Mouse (Mus musculus) embryonic facial prominence, embryonic 14.5 days (tissue): ENCODE results near the gene Mcm10. TPM values are rescaled to one million over a fixed set of nuclear protein-coding genes. Genes with fewer than 3 reads are reported as not detected.

Source experiments
- ATAC-seq: fragments of 200-750 bp; cut with Nextera tagmentation; 2 replicates; pipeline ENCODE4 v1.8.0; 2017; ENCODE audit warnings: low read depth, moderate number of reproducible peaks, moderate TSS enrichment
- DNase-seq: peaks from one replicate; pipeline ENCODE4 v3.0.0-alpha.2; 2015; ENCODE audit warnings: low spot score
- H3K27ac ChIP-seq: fragments of 300-500 bp; sonication (generic); replicated peaks from 2 replicates; pipeline ENCODE4 v1.5.1; 2014; ENCODE audit warnings: low read depth, mild to moderate bottlenecking, low read length, moderate library complexity
- H3K27me3 ChIP-seq: fragments of 300-500 bp; sonication (generic); replicated peaks from 2 replicates; pipeline ENCODE4 v1.6.1; 2014; ENCODE audit warnings: low read length; ENCODE audit not compliant: control insufficient read depth, insufficient read depth
- H3K36me3 ChIP-seq: fragments of 300-500 bp; sonication (generic); 2 replicates; pipeline ENCODE4 v1.6.1; 2014; ENCODE audit warnings: low read length, mixed read lengths; ENCODE audit not compliant: control insufficient read depth, insufficient read depth
- H3K4me1 ChIP-seq: fragments of 300-500 bp; sonication (generic); 2 replicates; pipeline ENCODE4 v1.6.1; 2014; ENCODE audit warnings: antibody characterized with exemption, low read length; ENCODE audit not compliant: control insufficient read depth, insufficient read depth
- H3K4me2 ChIP-seq: fragments of 300-500 bp; sonication (generic); 2 replicates; pipeline ENCODE4 v1.6.1; 2014; ENCODE audit warnings: low read depth, mild to moderate bottlenecking, low read length, moderate library complexity, mixed read lengths
- H3K4me3 ChIP-seq: fragments of 300-500 bp; sonication (generic); 2 replicates; pipeline ENCODE4 v1.5.1; 2014; ENCODE audit warnings: low read depth, mild to moderate bottlenecking, low read length
- H3K9ac ChIP-seq: fragments of 300-500 bp; sonication (generic); 2 replicates; pipeline ENCODE4 v1.6.1; 2014; ENCODE audit warnings: low read depth, mild to moderate bottlenecking, low read length, moderate library complexity, mixed read lengths
- H3K9me3 ChIP-seq: fragments of 300-500 bp; sonication (generic); 2 replicates; pipeline ENCODE4 v1.6.1; 2016; ENCODE audit warnings: low read length; ENCODE audit not compliant: control insufficient read depth
- WGBS: fragments of 180-500 bp; shearing (Covaris S2); extraction: QIAGEN DNeasy Blood & Tissue Kit; methylation state at CpG from one replicate; pipeline ENCODE4 v1.1.7; 2014; 5-methylcytosine and 5-hydroxymethylcytosine counted together
- polyA plus RNA-seq: library from polyadenylated mRNA; unstranded; fragments of >200 nt; fragmentation: Nextera tagmentation; extraction: Ambion mirVana; gene quantifications from 2 replicates; pipeline ENCODE4 v1.2.1, GENCODE M21; 2014

Mcm10 gene
- polyA plus RNA-seq, 1 experiment from 2014 or later, result 23.3 TPM

DNA sequence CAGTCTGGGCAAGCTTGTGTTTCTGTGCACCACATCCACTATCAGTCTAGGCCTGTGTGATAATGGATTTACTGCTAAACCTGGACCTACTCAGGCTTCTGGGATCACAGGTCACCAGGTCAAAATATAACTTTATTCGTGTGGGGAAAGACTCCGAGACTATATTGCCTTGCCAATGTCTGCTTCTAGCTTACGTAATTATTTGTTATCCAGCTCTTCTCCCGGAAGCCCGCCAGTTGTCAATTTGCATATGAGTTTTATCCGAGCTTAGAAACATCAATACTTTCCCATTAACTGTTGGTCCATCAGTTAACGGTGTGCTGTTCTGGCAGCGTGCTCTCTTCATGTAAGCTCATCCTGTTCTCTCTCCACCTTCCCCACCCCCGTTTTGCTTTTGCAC lies 22.6 kb upstream of the Mcm10 start:
- Histone ChIP-seq H3K4me3 (no peak overlapping the region), H3K4me2 (no peak overlapping the region), H3K9me3 (no peaks in the 10 kb centered on the region), H3K4me1 (no peaks in the 10 kb centered on the region), H3K9ac (no peak overlapping the region), H3K27me3 (no peaks in the 10 kb centered on the region), H3K36me3 (no peaks in the 10 kb centered on the region), H3K27ac (no peak overlapping the region)
- ATAC-seq (no peak), DNase-seq (no peak)
- WGBS, result 83% methylated on average over 9 of the region's 9 CpGs

DNA sequence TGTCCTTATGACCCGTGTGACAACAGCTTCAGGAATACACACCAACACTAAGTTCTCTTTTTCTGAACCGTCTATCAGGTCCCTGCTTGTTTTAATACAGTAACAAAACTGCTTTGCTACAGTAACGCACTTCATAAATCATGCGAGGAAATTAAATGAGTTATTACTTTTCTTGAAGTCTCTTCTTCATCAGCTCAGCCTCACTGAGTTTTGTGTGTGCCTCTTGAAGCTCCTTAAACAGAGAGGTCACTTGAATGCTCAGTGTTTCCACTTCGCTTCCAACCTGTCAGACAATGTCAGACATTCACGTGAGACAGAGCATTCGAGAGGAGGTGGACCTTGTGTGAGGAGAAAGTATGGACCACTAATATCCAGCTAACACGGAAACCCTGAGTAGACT lies 22.2 kb upstream of the Mcm10 start:
- no peaks in the 10 kb centered on the region for H3K36me3 ChIP-seq
- no peaks in the 10 kb centered on the region for H3K27me3 ChIP-seq
- H3K27ac ChIP-seq, result no peak overlapping the region
- DNase-seq (no peak), ATAC-seq (no peak)
- 86% methylated on average over 8 of the region's 8 CpGs for WGBS
- H3K9ac ChIP-seq, result no peak overlapping the region
- no peaks in the 10 kb centered on the region for H3K4me1 ChIP-seq
- H3K4me2 ChIP-seq, result no peak overlapping the region
- H3K9me3 ChIP-seq, result no peaks in the 10 kb centered on the region
- H3K4me3 ChIP-seq, result no peak overlapping the region

DNA sequence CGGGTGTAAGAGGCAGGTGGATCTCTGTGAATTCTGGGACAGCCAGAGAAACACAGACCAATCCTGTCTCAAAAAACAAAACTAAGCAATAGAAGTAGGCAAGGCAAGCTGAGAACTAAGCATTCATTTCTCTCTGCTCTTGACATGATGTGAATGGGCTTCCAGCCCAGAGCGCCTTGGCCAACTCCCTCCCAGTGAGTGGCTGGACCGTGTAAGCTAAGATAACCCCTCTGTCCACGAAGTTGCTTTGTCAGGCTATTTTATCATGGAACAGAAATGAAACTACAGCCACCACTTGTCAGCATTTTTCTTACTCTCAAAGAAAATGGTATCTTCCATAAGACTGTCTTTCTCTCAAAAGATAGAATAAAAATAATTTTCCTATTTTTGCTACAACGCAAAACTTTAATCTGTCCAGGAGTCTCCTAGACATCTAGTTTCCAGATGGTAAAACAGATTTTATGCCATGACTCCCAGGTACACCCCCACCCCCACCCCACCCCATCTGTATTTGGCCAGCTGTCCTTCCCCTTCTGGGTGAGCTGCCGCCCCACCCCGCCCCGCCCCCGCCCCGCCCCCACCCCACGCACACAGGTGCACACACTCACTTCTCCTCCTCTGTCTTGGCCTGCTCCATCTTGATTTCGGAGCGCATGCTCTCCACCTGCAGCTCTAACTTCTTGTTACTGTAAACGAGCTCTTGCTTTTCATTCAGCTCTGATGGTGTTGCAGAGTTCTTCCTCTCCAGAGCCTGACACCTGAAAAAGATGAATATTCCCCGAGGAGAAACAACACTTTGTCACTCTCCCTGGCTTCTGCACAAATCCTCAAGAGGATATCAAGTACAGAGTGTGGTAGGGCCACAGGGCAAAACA lies 21.2 kb upstream of the Mcm10 start:
- Histone ChIP-seq H3K4me1 (no peaks in the 10 kb centered on the region), H3K9me3 (no peaks in the 10 kb centered on the region), H3K36me3 (no peaks in the 10 kb centered on the region), H3K4me3 (no peak overlapping the region), H3K27me3 (no peaks in the 10 kb centered on the region), H3K4me2 (no peak overlapping the region), H3K9ac (no peak overlapping the region), H3K27ac (no peak overlapping the region)
- no peak for ATAC-seq
- WGBS, result 66% methylated on average over 11 of the region's 15 CpGs
- no peak for DNase-seq

- WGBS, result 64% methylated on average over 5 of the region's 5 CpGs
- Histone ChIP-seq H3K4me2 (no peak overlapping the region), H3K36me3 (no peaks in the 10 kb centered on the region), H3K4me3 (no peak overlapping the region), H3K9me3 (no peaks in the 10 kb centered on the region), H3K9ac (no peak overlapping the region), H3K4me1 (no peaks in the 10 kb centered on the region), H3K27me3 (no peaks in the 10 kb centered on the region), H3K27ac (no peak overlapping the region)
- DNase-seq, result no peak
- ATAC-seq, result no peak
These were observed 20.1 kb upstream of the Mcm10 start for GRCm38 (mm10) chr2:5032665-5033064.

DNA sequence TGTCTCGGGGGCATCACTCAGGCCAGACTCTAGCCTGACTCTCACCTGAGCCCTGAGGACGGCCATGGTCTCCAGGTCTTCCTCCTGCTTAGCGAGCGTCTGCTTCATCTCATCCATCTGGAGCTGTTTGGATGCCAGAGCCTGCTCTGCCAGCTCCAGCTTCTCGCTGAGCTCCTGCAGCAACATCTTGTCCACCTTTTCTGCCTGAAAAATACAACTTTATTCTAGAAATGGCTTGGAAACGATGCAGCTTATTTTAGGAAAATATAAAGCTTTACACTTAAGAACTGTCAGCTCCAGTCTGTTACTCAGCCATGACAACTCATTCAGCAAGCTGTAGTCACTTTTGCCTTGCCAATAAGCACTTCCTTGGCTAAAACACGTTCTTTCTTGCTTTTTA lies 18.6 kb upstream of the Mcm10 start:
- no peak overlapping the region for H3K27ac ChIP-seq
- DNase-seq (no peak), ATAC-seq (no peak)
- no peak overlapping the region for H3K4me2 ChIP-seq
- H3K27me3 ChIP-seq, result no peaks in the 10 kb centered on the region
- no peaks in the 10 kb centered on the region for H3K36me3 ChIP-seq
- H3K4me3 ChIP-seq, result no peak overlapping the region
- H3K9ac ChIP-seq, result no peak overlapping the region
- 72% methylated on average over 7 of the region's 7 CpGs for WGBS
- H3K9me3 ChIP-seq, result no peaks in the 10 kb centered on the region
- H3K4me1 ChIP-seq, result no peaks in the 10 kb centered on the region

DNA sequence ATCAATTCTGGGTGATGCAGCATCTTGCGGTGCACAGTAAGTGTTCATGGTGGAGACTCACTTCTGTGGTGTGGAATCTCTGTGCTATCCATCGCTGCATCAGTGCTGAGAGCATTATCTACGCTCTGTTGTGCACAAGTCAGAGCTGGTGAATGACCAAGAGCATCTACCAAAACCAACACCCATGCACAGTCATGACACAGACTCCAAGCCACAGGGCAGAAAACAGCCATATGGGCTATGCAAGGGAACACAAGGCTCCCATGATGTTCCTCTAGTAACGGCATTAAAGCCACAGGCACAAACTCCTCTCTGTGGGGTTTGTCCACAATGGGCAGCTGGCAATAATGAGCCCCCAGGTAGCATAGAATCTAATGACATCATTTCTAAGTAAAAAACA lies 17.2 kb upstream of the Mcm10 start:
- ATAC-seq (no peak), DNase-seq (no peak)
- Histone ChIP-seq H3K4me3 (no peak overlapping the region), H3K4me1 (no peaks in the 10 kb centered on the region), H3K27ac (no peak overlapping the region), H3K4me2 (no peak overlapping the region), H3K9me3 (0 out of 2 replicates have a peak, but pooled peaks cover 4% of the 10 kb centered on the region), H3K9ac (no peak overlapping the region), H3K36me3 (no peaks in the 10 kb centered on the region), H3K27me3 (no peaks in the 10 kb centered on the region)
- WGBS, result 87% methylated on average over 4 of the region's 4 CpGs

DNA sequence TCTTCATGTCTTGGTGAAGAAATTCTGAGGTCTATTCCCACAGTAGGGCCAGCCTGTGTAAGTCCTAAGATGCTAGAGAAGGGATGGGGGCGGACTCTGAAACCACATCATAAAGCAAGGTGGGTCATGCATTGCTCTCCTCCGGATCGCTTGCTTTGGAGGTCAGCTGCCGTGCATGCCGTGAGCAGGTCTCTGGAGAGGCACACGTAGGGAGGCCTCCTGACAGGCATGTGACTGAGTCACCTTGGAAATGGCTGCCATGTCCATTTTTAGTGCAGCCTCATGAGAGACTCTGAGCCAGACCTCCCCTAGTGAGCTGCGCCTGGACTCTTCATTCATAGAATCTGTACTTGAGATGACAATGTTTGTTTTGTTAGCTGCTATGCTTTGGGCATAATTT lies 15.5 kb upstream of the Mcm10 start:
- H3K4me2 ChIP-seq, result no peak overlapping the region
- 83% methylated on average over 6 of the region's 7 CpGs for WGBS
- no peak overlapping the region for H3K4me3 ChIP-seq
- H3K9ac ChIP-seq, result no peak overlapping the region
- no peak overlapping the region for H3K27ac ChIP-seq
- DNase-seq (no peak), ATAC-seq (no peak)
- H3K27me3 ChIP-seq, result no peaks in the 10 kb centered on the region
- 0 out of 2 replicates have a peak, but pooled peaks cover 4% of the 10 kb centered on the region for H3K9me3 ChIP-seq
- no peaks in the 10 kb centered on the region for H3K4me1 ChIP-seq
- no peaks in the 10 kb centered on the region for H3K36me3 ChIP-seq

- no peak for DNase-seq
- no peak overlapping the region for H3K9ac ChIP-seq
These were observed 14.5 kb upstream of the Mcm10 start for GRCm38 (mm10) chr2:5027057-5027456.

DNA sequence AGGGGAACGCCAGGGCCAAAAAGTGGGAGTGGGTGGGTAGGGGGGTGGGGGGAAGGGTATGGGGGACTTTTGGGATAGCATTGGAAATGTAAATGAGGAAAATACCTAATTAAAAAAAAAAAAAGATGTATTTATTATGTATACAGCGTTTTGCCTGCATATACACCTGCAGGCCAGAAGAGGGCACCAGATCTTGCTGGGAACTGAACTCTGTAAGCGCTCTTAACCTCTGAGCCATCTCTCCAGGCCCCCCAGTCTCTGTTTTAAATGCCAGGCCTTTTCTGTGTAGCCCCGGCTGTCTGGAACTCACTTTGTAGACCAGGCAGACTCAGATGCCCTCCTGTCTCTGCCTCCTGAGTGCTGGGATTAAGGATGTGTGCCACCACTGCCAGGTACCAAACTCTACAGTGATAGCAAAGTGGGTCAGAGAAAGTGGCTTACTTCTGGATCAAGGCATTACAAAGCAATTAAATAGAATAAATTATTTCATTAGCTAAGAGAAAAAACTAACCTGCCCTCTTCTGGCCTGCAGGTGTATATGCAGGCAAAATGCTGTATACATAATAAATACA lies 12.7 kb upstream of the Mcm10 start:
- no peak overlapping the region for H3K9ac ChIP-seq
- ATAC-seq, result no peak
- DNase-seq, result no peak
- no peaks in the 10 kb centered on the region for H3K4me1 ChIP-seq
- no peak overlapping the region for H3K27ac ChIP-seq
- no peaks in the 10 kb centered on the region for H3K36me3 ChIP-seq
- H3K4me3 ChIP-seq, result no peak overlapping the region
- WGBS, result 55% methylated on average over 3 of the region's 4 CpGs
- H3K27me3 ChIP-seq, result no peaks in the 10 kb centered on the region
- no peak overlapping the region for H3K4me2 ChIP-seq
- H3K9me3 ChIP-seq, result 0 out of 2 replicates have a peak, but pooled peaks cover 4% of the 10 kb centered on the region

More at GRCm38 (mm10) chr2:5027057-5027456, 14.5 kb upstream of the Mcm10 start:
- H3K36me3 ChIP-seq, result no peaks in the 10 kb centered on the region
- H3K4me1 ChIP-seq, result no peaks in the 10 kb centered on the region
- no peak overlapping the region for H3K27ac ChIP-seq
- ATAC-seq, result no peak
- H3K4me2 ChIP-seq, result no peak overlapping the region
- no peak overlapping the region for H3K4me3 ChIP-seq
- 73% methylated on average over 6 of the region's 6 CpGs for WGBS
- no peaks in the 10 kb centered on the region for H3K27me3 ChIP-seq
- H3K9me3 ChIP-seq, result 0 out of 2 replicates have a peak, but pooled peaks cover 4% of the 10 kb centered on the region
